Mouse (Mus musculus) MEL (cell line): Measurements from ENCODE around the gene Actr8.

Experiments
- CTCF ChIP-seq, 3 experiments: IDR thresholded peaks in 2 of 3; conservative IDR thresholded peaks in 1 of 3; 2 replicates each; pipeline ENCODE4 v1.5.1; 2011 to 2012; ENCODE audit warnings: low read length in 3 of 3, low read depth in 2 of 3, mild to moderate bottlenecking in 2 of 3, improper control_type of control experiment in 1 of 3, inconsistent platforms in 1 of 3, mixed read lengths in 1 of 3, moderate library complexity in 1 of 3; ENCODE audit not compliant: control insufficient read depth in 1 of 3, insufficient read depth in 1 of 3, poor library complexity in 1 of 3, severe bottlenecking in 1 of 3
- EP300 ChIP-seq, 2 experiments: IDR thresholded peaks; 2 replicates each; pipeline ENCODE4 v1.6.1; 2011; ENCODE audit warnings: improper control_type of control experiment in 2 of 2, low read length in 2 of 2, low read depth in 1 of 2, mild to moderate bottlenecking in 1 of 2
- MYC ChIP-seq: IDR thresholded peaks from 2 replicates; pipeline ENCODE4 v1.6.1; 2011; ENCODE audit warnings: low read depth, mild to moderate bottlenecking, low read length, improper control_type of control experiment, moderate library complexity
- TBP ChIP-seq: IDR thresholded peaks from 2 replicates; pipeline ENCODE4 v1.8.0; 2011; ENCODE audit warnings: low read depth, low read length, improper control_type of control experiment
- ZC3H11A ChIP-seq: IDR thresholded peaks from 2 replicates; pipeline ENCODE4 v1.6.1; 2012; ENCODE audit warnings: low read depth, mild to moderate bottlenecking, inconsistent platforms, low read length, improper control_type of control experiment

DNA sequence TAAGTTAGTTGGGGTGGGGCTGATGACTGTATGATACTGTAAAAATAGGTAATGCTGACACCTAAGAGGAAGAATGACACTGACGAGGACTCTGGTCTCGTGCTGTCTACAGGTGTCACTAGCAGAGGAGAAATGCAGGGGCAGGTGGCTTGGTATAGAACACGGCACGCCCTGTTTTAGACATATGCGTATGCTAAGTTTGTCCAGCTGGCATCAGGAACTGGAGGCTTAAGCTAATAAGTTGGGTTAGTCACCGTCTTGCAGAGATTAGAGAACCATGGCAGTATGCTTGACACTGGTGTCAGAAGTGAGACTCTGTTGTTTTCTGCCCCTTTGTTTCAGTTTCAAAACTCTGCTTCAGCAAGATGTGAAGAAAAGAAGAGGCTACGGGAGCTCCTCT lies 6.7 kb upstream of the Actr8 start:
- TF ChIP-seq CTCF (IDR thresholded peaks at IDR 0.05 in 2 of 3, conservative IDR thresholded peaks at IDR 0.05 in 1 of 3; ENCODE audit: control insufficient read depth in 1 of 3, insufficient read depth in 1 of 3, low read depth in 2 of 3, low read length in 3 of 3, poor library complexity in 1 of 3, severe bottlenecking in 1 of 3) (no peak), EP300 (IDR thresholded peaks at IDR 0.05; ENCODE audit: low read depth in 1 of 2, low read length in 2 of 2) (no peak), TBP (no peak), ZC3H11A (no peak), MYC (no peak)
